Mouse (Mus musculus): Measurements from ENCODE around the gene Ubash3b. TPM values are rescaled to one million over a fixed set of nuclear protein-coding genes. Genes with fewer than 3 reads are reported as not detected.
A peak's percentile ranks its signal among the peaks of the same experiment; 100 is the strongest.

Ubash3b gene
- polyA plus RNA-seq, 1 experiment from 2014 or later, result 11.3 TPM

GRCm38 (mm10) chr9:41149079-41149676 is 12.3 kb downstream of the Ubash3b start:
- Histone ChIP-seq H3K36me3 (no peaks in the 10 kb centered on the region), H3K27ac (no peak overlapping the region), H3K4me2 (replicated peaks) (no peak overlapping the region), H3K9me3 (no peaks in the 10 kb centered on the region), H3K27me3 (no peaks in the 10 kb centered on the region), H3K4me1 (peaks cover 8% of the 10 kb centered on the region; the same call in 1 of the 2 replicates), H3K9ac (no peak overlapping the region), H3K4me3 (no peak overlapping the region)
- 67% methylated on average over 6 of the region's 6 CpGs for WGBS
- 0 out of 2 replicates have a peak, but pooled peaks have one; percentile 22 for ATAC-seq (ENCODE audit: insufficient number of reproducible peaks, insufficient read depth, low FRiP score, low TSS enrichment)

- H3K27ac ChIP-seq, result no peak overlapping the region
- WGBS, result 87% methylated on average over 7 of the region's 7 CpGs
- no peak overlapping the region for H3K9ac ChIP-seq
- no peaks in the 10 kb centered on the region for H3K36me3 ChIP-seq
- no peaks in the 10 kb centered on the region for H3K9me3 ChIP-seq
- ATAC-seq (ENCODE audit: insufficient number of reproducible peaks, insufficient read depth, low FRiP score, low TSS enrichment), result no peak
- H3K4me1 ChIP-seq, result peaks cover 8% of the 10 kb centered on the region; the same call in 1 of the 2 replicates
- no peak overlapping the region for H3K4me2 ChIP-seq (replicated peaks)
- no peaks in the 10 kb centered on the region for H3K27me3 ChIP-seq
- no peak overlapping the region for H3K4me3 ChIP-seq
Observed at GRCm38 (mm10) chr9:41148600-41148999, 12.9 kb downstream of the Ubash3b start.

GRCm38 (mm10) chr9:41147203-41147842 is 14.2 kb downstream of the Ubash3b start:
- H3K27me3 ChIP-seq, result no peaks in the 10 kb centered on the region
- no peak overlapping the region for H3K27ac ChIP-seq
- H3K4me2 ChIP-seq (replicated peaks), result no peak overlapping the region
- H3K9me3 ChIP-seq, result no peaks in the 10 kb centered on the region
- H3K4me3 ChIP-seq, result no peak overlapping the region
- H3K9ac ChIP-seq, result no peak overlapping the region
- 45% methylated on average over 13 of the region's 13 CpGs for WGBS
- peaks cover 8% of the 10 kb centered on the region; the same call in 1 of the 2 replicates for H3K4me1 ChIP-seq
- no peak for ATAC-seq (ENCODE audit: insufficient number of reproducible peaks, insufficient read depth, low FRiP score, low TSS enrichment)
- no peaks in the 10 kb centered on the region for H3K36me3 ChIP-seq

GRCm38 (mm10) chr9:41143825-41144224 is 17.7 kb downstream of the Ubash3b start:
- Histone ChIP-seq H3K9me3 (no peaks in the 10 kb centered on the region), H3K4me1 (peaks cover 8% of the 10 kb centered on the region; the same call in 1 of the 2 replicates), H3K4me2 (replicated peaks) (no peak overlapping the region), H3K27ac (no peak overlapping the region), H3K27me3 (no peaks in the 10 kb centered on the region), H3K36me3 (no peaks in the 10 kb centered on the region), H3K9ac (no peak overlapping the region), H3K4me3 (no peak overlapping the region)
- WGBS, result 92% methylated on average over 15 of the region's 15 CpGs
- no peak for ATAC-seq (ENCODE audit: insufficient number of reproducible peaks, insufficient read depth, low FRiP score, low TSS enrichment)

GRCm38 (mm10) chr9:41143115-41143514 is 18.4 kb downstream of the Ubash3b start:
- WGBS, result 89% methylated on average over 3 of the region's 3 CpGs
- no peak for ATAC-seq (ENCODE audit: insufficient number of reproducible peaks, insufficient read depth, low FRiP score, low TSS enrichment)
- no peak overlapping the region for H3K27ac ChIP-seq

GRCm38 (mm10) chr9:41141026-41141425 is 20.5 kb downstream of the Ubash3b start:
- ATAC-seq (ENCODE audit: insufficient number of reproducible peaks, insufficient read depth, low FRiP score, low TSS enrichment), result no peak
- WGBS, result 75% methylated on average over 2 of the region's 2 CpGs
- H3K4me3 ChIP-seq, result no peak overlapping the region
- H3K27ac ChIP-seq, result no peak overlapping the region
- no peak overlapping the region for H3K9ac ChIP-seq
- H3K36me3 ChIP-seq, result no peaks in the 10 kb centered on the region
- no peaks in the 10 kb centered on the region for H3K9me3 ChIP-seq
- H3K4me2 ChIP-seq (replicated peaks), result no peak overlapping the region
- H3K4me1 ChIP-seq, result no peaks in the 10 kb centered on the region
- no peaks in the 10 kb centered on the region for H3K27me3 ChIP-seq

More at GRCm38 (mm10) chr9:41143115-41143514, 18.4 kb downstream of the Ubash3b start:
- no peak overlapping the region for H3K9ac ChIP-seq
- no peaks in the 10 kb centered on the region for H3K9me3 ChIP-seq
- no peaks in the 10 kb centered on the region for H3K36me3 ChIP-seq
- H3K4me3 ChIP-seq, result no peak overlapping the region
- peaks cover 8% of the 10 kb centered on the region; the same call in 1 of the 2 replicates for H3K4me1 ChIP-seq
- no peak overlapping the region for H3K4me2 ChIP-seq (replicated peaks)
- no peaks in the 10 kb centered on the region for H3K27me3 ChIP-seq

GRCm38 (mm10) chr9:41138987-41139808 is 22.3 kb downstream of the Ubash3b start:
- H3K9me3 ChIP-seq, result no peaks in the 10 kb centered on the region
- H3K27me3 ChIP-seq, result no peaks in the 10 kb centered on the region
- WGBS, result 78% methylated on average over 6 of the region's 6 CpGs
- H3K9ac ChIP-seq, result no peak overlapping the region
- H3K4me3 ChIP-seq, result no peak overlapping the region
- H3K4me1 ChIP-seq, result no peaks in the 10 kb centered on the region
- no peak for ATAC-seq (ENCODE audit: insufficient number of reproducible peaks, insufficient read depth, low FRiP score, low TSS enrichment)
- H3K36me3 ChIP-seq, result no peaks in the 10 kb centered on the region
- H3K4me2 ChIP-seq (replicated peaks), result no peak overlapping the region
- H3K27ac ChIP-seq, result no peak overlapping the region

GRCm38 (mm10) chr9:41136691-41137467 is 24.6 kb downstream of the Ubash3b start:
- H3K36me3 ChIP-seq, result no peaks in the 10 kb centered on the region
- H3K4me3 ChIP-seq, result no peak overlapping the region
- no peak overlapping the region for H3K27ac ChIP-seq
- 69% methylated on average over 7 of the region's 7 CpGs for WGBS
- no peak overlapping the region for H3K4me2 ChIP-seq (replicated peaks)
- H3K9me3 ChIP-seq, result no peaks in the 10 kb centered on the region
- ATAC-seq (ENCODE audit: insufficient number of reproducible peaks, insufficient read depth, low FRiP score, low TSS enrichment), result no peak
- no peaks in the 10 kb centered on the region for H3K4me1 ChIP-seq
- H3K27me3 ChIP-seq, result no peaks in the 10 kb centered on the region
- H3K9ac ChIP-seq, result no peak overlapping the region

- Histone ChIP-seq H3K9ac (no peak overlapping the region), H3K9me3 (no peaks in the 10 kb centered on the region), H3K27me3 (no peaks in the 10 kb centered on the region), H3K4me2 (replicated peaks) (no peak overlapping the region), H3K36me3 (no peaks in the 10 kb centered on the region), H3K4me3 (no peak overlapping the region), H3K27ac (no peak overlapping the region), H3K4me1 (no peaks in the 10 kb centered on the region)
- no peak for ATAC-seq (ENCODE audit: insufficient number of reproducible peaks, insufficient read depth, low FRiP score, low TSS enrichment)
- 92% methylated on average over 2 of the region's 2 CpGs for WGBS
Observed at GRCm38 (mm10) chr9:41136273-41136672, 25.2 kb downstream of the Ubash3b start.

GRCm38 (mm10) chr9:41134907-41135306 is 26.6 kb downstream of the Ubash3b start:
- Histone ChIP-seq H3K27ac (no peak overlapping the region), H3K4me1 (0 out of 2 replicates have a peak, but pooled peaks cover 3% of the 10 kb centered on the region), H3K27me3 (no peaks in the 10 kb centered on the region), H3K9ac (no peak overlapping the region), H3K9me3 (no peaks in the 10 kb centered on the region), H3K36me3 (no peaks in the 10 kb centered on the region), H3K4me2 (replicated peaks) (no peak overlapping the region), H3K4me3 (no peak overlapping the region)
- no peak for ATAC-seq (ENCODE audit: insufficient number of reproducible peaks, insufficient read depth, low FRiP score, low TSS enrichment)
- WGBS, result 69% methylated on average over 4 of the region's 4 CpGs

GRCm38 (mm10) chr9:41130563-41130962 is 30.9 kb downstream of the Ubash3b start:
- Histone ChIP-seq H3K27ac (no peak overlapping the region; the same call in 1 of the 2 replicates), H3K36me3 (no peaks in the 10 kb centered on the region), H3K4me1 (0 out of 2 replicates have a peak, but pooled peaks cover 3% of the 10 kb centered on the region), H3K4me2 (replicated peaks) (no peak overlapping the region), H3K4me3 (no peak overlapping the region), H3K27me3 (no peaks in the 10 kb centered on the region), H3K9me3 (no peaks in the 10 kb centered on the region), H3K9ac (no peak overlapping the region)
- no peak for ATAC-seq (ENCODE audit: insufficient number of reproducible peaks, insufficient read depth, low FRiP score, low TSS enrichment)
- WGBS, result 87% methylated on average over 8 of the region's 8 CpGs

Measured in embryonic facial prominence, embryonic 12.5 days (tissue).